Mouse (Mus musculus): Measurements from ENCODE around the gene Rnf220.

DNA sequence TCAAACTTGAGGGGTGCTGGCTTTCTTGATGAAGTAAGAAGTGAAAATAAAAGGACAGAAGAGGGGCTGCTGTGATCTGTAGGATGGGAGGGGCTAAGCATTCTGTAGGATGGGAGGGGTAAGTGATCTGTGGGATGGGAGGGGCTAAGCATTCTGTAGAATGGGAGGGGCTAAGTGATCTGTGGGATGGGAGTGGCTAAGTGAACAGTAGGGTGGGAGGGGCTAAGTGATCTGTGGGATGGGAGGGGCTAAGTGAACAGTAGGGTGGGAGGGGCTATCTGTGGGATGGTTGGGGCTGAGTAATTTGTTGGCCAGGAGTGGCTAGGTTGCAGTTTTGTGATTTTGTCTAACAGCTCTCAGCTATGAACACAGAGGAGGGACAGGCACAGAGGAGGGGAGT lies 157.1 kb downstream of the Rnf220 start:
- TF ChIP-seq POLR2A (IDR thresholded peaks at IDR 0.05; ENCODE audit: low read depth, low read length) (no peak), CTCF (IDR thresholded peaks at IDR 0.05; ENCODE audit: extremely low read depth, insufficient read length, insufficient replicate concordance, low read depth, low read length) (no peak)

All from small intestine, adult 2 months (tissue).